Mouse (Mus musculus) forebrain, embryonic 14.5 days (tissue): ENCODE measurements around the gene Naglu. TPM values are rescaled to one million over a fixed set of nuclear protein-coding genes. Genes with fewer than 3 reads are reported as not detected.

Experiments
- ATAC-seq: fragments of 200-750 bp; cut with Nextera tagmentation; 2 replicates; pipeline ENCODE4 v1.8.0; 2017; ENCODE audit warnings: mild to moderate bottlenecking, moderate library complexity
- DNase-seq: peaks from one replicate; pipeline ENCODE4 v3.0.0-alpha.2; 2015; ENCODE audit warnings: low spot score
- H3K27ac ChIP-seq: fragments of 300-500 bp; sonication (generic); 2 replicates; pipeline ENCODE4 v1.5.1; 2014; ENCODE audit warnings: low read depth, mild to moderate bottlenecking, control low read depth, low read length, moderate library complexity
- H3K27me3 ChIP-seq: fragments of 300-500 bp; sonication (generic); replicated peaks from 2 replicates; pipeline ENCODE4 v1.6.1; 2014; ENCODE audit warnings: low read length, control low read depth, mixed read lengths; ENCODE audit not compliant: control insufficient read depth, insufficient read depth
- H3K36me3 ChIP-seq: fragments of 300-500 bp; sonication (generic); 2 replicates; pipeline ENCODE4 v1.6.1; 2014; ENCODE audit warnings: low read length, control low read depth; ENCODE audit not compliant: control insufficient read depth, insufficient read depth
- H3K4me1 ChIP-seq: fragments of 300-500 bp; sonication (generic); 2 replicates; pipeline ENCODE4 v1.6.1; 2014; ENCODE audit warnings: antibody characterized with exemption, low read length, control low read depth; ENCODE audit not compliant: control insufficient read depth, insufficient read depth
- H3K4me2 ChIP-seq: fragments of 300-500 bp; sonication (generic); 2 replicates; pipeline ENCODE4 v1.6.1; 2014; ENCODE audit warnings: mild to moderate bottlenecking, control low read depth, low read length
- H3K4me3 ChIP-seq: fragments of 300-500 bp; sonication (generic); 2 replicates; pipeline ENCODE4 v1.5.1; 2014; ENCODE audit warnings: low read depth, low read length, control low read depth
- H3K9ac ChIP-seq: fragments of 300-500 bp; sonication (generic); 2 replicates; pipeline ENCODE4 v1.6.1; 2014; ENCODE audit warnings: mild to moderate bottlenecking, low read length, control low read depth, moderate library complexity
- H3K9me3 ChIP-seq: fragments of 300-500 bp; sonication (generic); replicated peaks from 2 replicates; pipeline ENCODE4 v1.6.1; 2016; ENCODE audit warnings: low read length, control low read depth, mixed read lengths; ENCODE audit not compliant: control insufficient read depth
- WGBS: fragments of 180-500 bp; shearing (Covaris S2); extraction: QIAGEN DNeasy Blood & Tissue Kit; methylation state at CpG from one replicate; pipeline ENCODE4 v1.1.7; 2014; 5-methylcytosine and 5-hydroxymethylcytosine counted together
- polyA plus RNA-seq: library from polyadenylated mRNA; unstranded; fragments of >200 nt; fragmentation: Nextera tagmentation; extraction: Ambion mirVana; gene quantifications from 2 replicates; pipeline ENCODE4 v1.2.1, GENCODE M21; 2014

Naglu gene
- polyA plus RNA-seq, 1 experiment from 2014 or later: 6.6 TPM

GRCm38 (mm10) chr11:101051617-101052016 is 18.2 kb upstream of the Naglu start:
- H3K27me3 ChIP-seq: no peaks in the 10 kb centered on the region
- 75% methylated on average over 8 of the region's 8 CpGs for WGBS
- H3K36me3 ChIP-seq: peaks cover 89% of the 10 kb centered on the region
- no peak overlapping the region for H3K27ac ChIP-seq
- DNase-seq: no peak
- H3K4me3 ChIP-seq: no peak overlapping the region
- H3K9me3 ChIP-seq: no peaks in the 10 kb centered on the region
- no peak overlapping the region for H3K4me2 ChIP-seq
- H3K4me1 ChIP-seq: no peaks in the 10 kb centered on the region
- H3K9ac ChIP-seq: no peak overlapping the region
- no peak for ATAC-seq

- H3K36me3 ChIP-seq: peaks cover 88% of the 10 kb centered on the region
- H3K4me3 ChIP-seq: no peak overlapping the region
- ATAC-seq (no peak), DNase-seq (no peak)
- no peaks in the 10 kb centered on the region for H3K4me1 ChIP-seq
- H3K4me2 ChIP-seq: no peak overlapping the region
- H3K27ac ChIP-seq: no peak overlapping the region
- no peak overlapping the region for H3K9ac ChIP-seq
- no peaks in the 10 kb centered on the region for H3K9me3 ChIP-seq
- H3K27me3 ChIP-seq: no peaks in the 10 kb centered on the region
- WGBS: 95% methylated on average over 10 of the region's 10 CpGs
Observed at GRCm38 (mm10) chr11:101052751-101053473, 16.9 kb upstream of the Naglu start.

GRCm38 (mm10) chr11:101053974-101054373 is 15.8 kb upstream of the Naglu start:
- Histone ChIP-seq H3K9ac (no peak overlapping the region), H3K9me3 (no peaks in the 10 kb centered on the region), H3K36me3 (peaks cover 85% of the 10 kb centered on the region), H3K4me2 (no peak overlapping the region), H3K27me3 (no peaks in the 10 kb centered on the region), H3K27ac (no peak overlapping the region), H3K4me3 (no peak overlapping the region), H3K4me1 (no peaks in the 10 kb centered on the region)
- ATAC-seq (no peak), DNase-seq (no peak)
- 93% methylated on average over 1 of the region's 1 CpGs for WGBS

GRCm38 (mm10) chr11:101055418-101055817 is 14.4 kb upstream of the Naglu start:
- Histone ChIP-seq H3K27me3 (no peaks in the 10 kb centered on the region), H3K27ac (no peak overlapping the region), H3K9me3 (no peaks in the 10 kb centered on the region), H3K4me2 (no peak overlapping the region), H3K9ac (no peak overlapping the region), H3K4me1 (no peaks in the 10 kb centered on the region), H3K4me3 (no peak overlapping the region), H3K36me3 (peaks cover 79% of the 10 kb centered on the region)
- 87% methylated on average over 14 of the region's 14 CpGs for WGBS
- DNase-seq (no peak), ATAC-seq (no peak)

GRCm38 (mm10) chr11:101056885-101057284 is 12.9 kb upstream of the Naglu start:
- Histone ChIP-seq H3K9ac (no peak overlapping the region), H3K9me3 (no peaks in the 10 kb centered on the region), H3K27ac (no peak overlapping the region), H3K36me3 (peaks cover 78% of the 10 kb centered on the region), H3K4me1 (no peaks in the 10 kb centered on the region), H3K4me3 (no peak overlapping the region), H3K27me3 (no peaks in the 10 kb centered on the region), H3K4me2 (no peak overlapping the region)
- DNase-seq (no peak), ATAC-seq (no peak)
- WGBS: 54% methylated on average over 8 of the region's 8 CpGs

GRCm38 (mm10) chr11:101057860-101058259 is 12.0 kb upstream of the Naglu start:
- Histone ChIP-seq H3K4me1 (no peaks in the 10 kb centered on the region), H3K27ac (no peak overlapping the region), H3K9ac (no peak overlapping the region), H3K27me3 (no peaks in the 10 kb centered on the region), H3K9me3 (no peaks in the 10 kb centered on the region), H3K4me3 (no peak overlapping the region), H3K4me2 (no peak overlapping the region), H3K36me3 (peaks cover 78% of the 10 kb centered on the region)
- DNase-seq (peak; percentile 84), ATAC-seq (peak; percentile 65; the same call in 1 of the 2 replicates)
- WGBS: 29% methylated on average over 5 of the region's 5 CpGs

- Histone ChIP-seq H3K4me2 (no peak overlapping the region), H3K9ac (no peak overlapping the region), H3K9me3 (no peaks in the 10 kb centered on the region), H3K27me3 (no peaks in the 10 kb centered on the region), H3K4me3 (no peak overlapping the region), H3K27ac (no peak overlapping the region), H3K36me3 (peaks cover 79% of the 10 kb centered on the region), H3K4me1 (no peaks in the 10 kb centered on the region)
- DNase-seq (no peak), ATAC-seq (no peak)
- WGBS: 80% methylated on average over 5 of the region's 5 CpGs
Observed at GRCm38 (mm10) chr11:101058726-101059125, 11.1 kb upstream of the Naglu start.

- H3K4me1 ChIP-seq: no peaks in the 10 kb centered on the region
- H3K4me3 ChIP-seq: no peak overlapping the region
- ATAC-seq (no peak), DNase-seq (no peak)
- 76% methylated on average over 10 of the region's 10 CpGs for WGBS
- H3K27me3 ChIP-seq: no peaks in the 10 kb centered on the region
- H3K36me3 ChIP-seq: peaks cover 77% of the 10 kb centered on the region
- H3K4me2 ChIP-seq: no peak overlapping the region
- no peak overlapping the region for H3K27ac ChIP-seq
- H3K9me3 ChIP-seq: no peaks in the 10 kb centered on the region
- H3K9ac ChIP-seq: no peak overlapping the region
Observed at GRCm38 (mm10) chr11:101059473-101059872, 10.3 kb upstream of the Naglu start.

- no peaks in the 10 kb centered on the region for H3K27me3 ChIP-seq
- H3K9ac ChIP-seq: no peak overlapping the region
- WGBS: 85% methylated on average over 8 of the region's 8 CpGs
- H3K9me3 ChIP-seq: no peaks in the 10 kb centered on the region
- ATAC-seq: no peak
- H3K4me1 ChIP-seq: no peaks in the 10 kb centered on the region
- H3K36me3 ChIP-seq: peaks cover 70% of the 10 kb centered on the region
- H3K4me3 ChIP-seq: no peak overlapping the region
- no peak overlapping the region for H3K4me2 ChIP-seq
- no peak for DNase-seq
- no peak overlapping the region for H3K27ac ChIP-seq
Observed at GRCm38 (mm10) chr11:101060126-101060525, 9.7 kb upstream of the Naglu start.
